Mouse (Mus musculus): ENCODE measurements around the gene Ankrd34c. TPM values are rescaled to one million over a fixed set of nuclear protein-coding genes. Genes with fewer than 3 reads are reported as not detected.
A peak's percentile ranks its signal among the peaks of the same experiment; 100 is the strongest.

The Ankrd34c gene
- not detected for total RNA-seq (2021)
- not detected in 2 replicates for polyA plus RNA-seq (2012; rRNA removed)
- long read RNA-seq: 0 reads

GRCm38 (mm10) chr9:89738295-89738694 lies at the start of gene Ankrd34c:
Ankrd34c (minus strand) TSS chr9:89738475.
- no peak within 1 kb of the TSS for H3K9ac ChIP-seq (ENCODE audit: low read depth, low read length)
- intact Hi-C loops (cut with DNase I): no loop called here
- no peak for DNase-seq
- no peak within 1 kb of the TSS for H3K4me3 ChIP-seq
- no peaks in the 10 kb centered on the region for H3K4me1 ChIP-seq (ENCODE audit: control insufficient read depth, insufficient read depth, low read length)
- no peaks in the 10 kb centered on the region for H3K79me2 ChIP-seq (replicated peaks; ENCODE audit: control insufficient read depth, insufficient read depth, low read length)
- 2% methylated on average over 8 of the region's 8 CpGs for WGBS
- H3K36me3 ChIP-seq (ENCODE audit: control insufficient read depth, insufficient read depth, low read length): no peaks in the 10 kb centered on the region
- H3K27me3 ChIP-seq (ENCODE audit: control insufficient read depth, insufficient read depth, low read length): peaks cover 3% of the 10 kb centered on the region; the same call in 1 of the 2 replicates
- no peak for TF ChIP-seq POLR2A (IDR thresholded peaks at IDR 0.05; ENCODE audit: insufficient read depth, low read depth, low read length)
- no peak for TF ChIP-seq CTCF (IDR thresholded peaks at IDR 0.05)
- H3K27ac ChIP-seq: no peak within 1 kb of the TSS

DNA sequence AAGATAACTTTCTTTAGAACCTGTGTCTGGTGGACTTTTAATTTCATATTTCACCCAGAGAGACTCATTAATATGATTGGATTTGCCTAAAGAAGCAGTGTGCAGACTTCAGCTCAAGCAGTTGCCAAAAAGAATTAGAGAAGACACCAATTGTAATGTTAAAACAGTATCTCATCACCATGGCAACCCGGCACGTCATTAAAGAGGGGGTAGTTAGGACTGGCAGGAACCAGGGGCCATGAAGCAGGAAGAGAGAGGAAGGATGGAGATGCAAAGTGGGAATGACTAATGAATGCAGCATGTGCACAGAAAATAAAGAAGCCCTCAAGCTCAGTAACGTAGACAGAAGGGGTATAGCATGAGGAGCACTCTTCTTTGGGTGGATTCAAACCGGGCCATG lies 49.3 kb upstream of the Ankrd34c start:
- H3K4me3 ChIP-seq: no peak overlapping the region
- no peaks in the 10 kb centered on the region for H3K4me1 ChIP-seq (ENCODE audit: control insufficient read depth, insufficient read depth, low read length)
- no peaks in the 10 kb centered on the region for H3K27me3 ChIP-seq (ENCODE audit: control insufficient read depth, insufficient read depth, low read length)
- no peaks in the 10 kb centered on the region for H3K79me2 ChIP-seq (replicated peaks; ENCODE audit: control insufficient read depth, insufficient read depth, low read length)
- no peak for TF ChIP-seq POLR2A (IDR thresholded peaks at IDR 0.05; ENCODE audit: insufficient read depth, low read depth, low read length)
- H3K9ac ChIP-seq (ENCODE audit: low read depth, low read length): no peak overlapping the region
- DNase-seq: no peak
- intact Hi-C loops (cut with DNase I): no loop called here
- no peaks in the 10 kb centered on the region for H3K36me3 ChIP-seq (ENCODE audit: control insufficient read depth, insufficient read depth, low read length)
- WGBS: 54% methylated on average over 4 of the region's 4 CpGs
- H3K27ac ChIP-seq: no peak overlapping the region

- intact Hi-C loops (cut with DNase I): no loop called here
- no peaks in the 10 kb centered on the region for H3K27me3 ChIP-seq (ENCODE audit: control insufficient read depth, insufficient read depth, low read length)
- H3K4me3 ChIP-seq: no peak overlapping the region
- TF ChIP-seq EP300 (IDR thresholded peaks at IDR 0.05; ENCODE audit: insufficient read depth, low read depth, low read length): no peak
- TF ChIP-seq CTCF (IDR thresholded peaks at IDR 0.05): no peak
- TF ChIP-seq POLR2A (IDR thresholded peaks at IDR 0.05; ENCODE audit: insufficient read depth, low read depth, low read length): no peak
- H3K79me2 ChIP-seq (replicated peaks; ENCODE audit: control insufficient read depth, insufficient read depth, low read length): no peaks in the 10 kb centered on the region
- H3K9ac ChIP-seq (ENCODE audit: low read depth, low read length): no peak overlapping the region
- DNase-seq: no peak
- H3K4me1 ChIP-seq (ENCODE audit: control insufficient read depth, insufficient read depth, low read length): no peaks in the 10 kb centered on the region
- H3K27ac ChIP-seq: no peak overlapping the region
- no peaks in the 10 kb centered on the region for H3K36me3 ChIP-seq (ENCODE audit: control insufficient read depth, insufficient read depth, low read length)
Observed at GRCm38 (mm10) chr9:89781395-89781927, 43.2 kb upstream of the Ankrd34c start.

DNA sequence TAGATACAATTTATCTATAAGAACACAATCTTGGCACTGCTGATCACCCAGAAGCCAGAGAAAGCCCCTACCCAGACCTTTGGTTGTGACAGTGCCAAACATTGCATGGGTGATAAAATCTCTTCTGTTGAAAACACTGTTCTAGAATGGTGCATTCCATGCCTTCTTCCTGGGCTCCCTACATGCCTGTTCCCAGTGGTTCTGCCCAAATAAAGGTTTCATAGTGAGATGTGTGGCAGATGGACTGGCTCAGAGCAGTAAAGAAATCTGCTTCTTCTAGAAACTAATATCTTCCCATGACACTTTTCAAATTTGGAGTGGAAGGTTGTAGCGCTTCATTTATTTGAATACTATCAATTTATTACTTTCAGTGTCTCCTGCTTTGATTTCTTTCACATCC lies 41.0 kb upstream of the Ankrd34c start:
- no peaks in the 10 kb centered on the region for H3K27me3 ChIP-seq (ENCODE audit: control insufficient read depth, insufficient read depth, low read length)
- H3K4me3 ChIP-seq: no peak overlapping the region
- H3K79me2 ChIP-seq (replicated peaks; ENCODE audit: control insufficient read depth, insufficient read depth, low read length): no peaks in the 10 kb centered on the region
- H3K36me3 ChIP-seq (ENCODE audit: control insufficient read depth, insufficient read depth, low read length): no peaks in the 10 kb centered on the region
- intact Hi-C loops (cut with DNase I): no loop called here
- no peak overlapping the region for H3K27ac ChIP-seq
- no peak for TF ChIP-seq POLR2A (IDR thresholded peaks at IDR 0.05; ENCODE audit: insufficient read depth, low read depth, low read length)
- no peak for TF ChIP-seq CTCF (IDR thresholded peaks at IDR 0.05)
- TF ChIP-seq EP300 (IDR thresholded peaks at IDR 0.05; ENCODE audit: insufficient read depth, low read depth, low read length): no peak
- DNase-seq: no peak
- H3K9ac ChIP-seq (ENCODE audit: low read depth, low read length): no peak overlapping the region
- WGBS: 97% methylated on average over 1 of the region's 1 CpGs
- H3K4me1 ChIP-seq (ENCODE audit: control insufficient read depth, insufficient read depth, low read length): peaks cover 1% of the 10 kb centered on the region; the same call in 1 of the 2 replicates

- peak; percentile 19 to 50 for DNase-seq
- H3K27me3 ChIP-seq (ENCODE audit: control insufficient read depth, insufficient read depth, low read length): no peaks in the 10 kb centered on the region
- intact Hi-C loops (cut with DNase I): no loop called here
Observed at GRCm38 (mm10) chr9:89771153-89771552, 32.9 kb upstream of the Ankrd34c start.

DNA sequence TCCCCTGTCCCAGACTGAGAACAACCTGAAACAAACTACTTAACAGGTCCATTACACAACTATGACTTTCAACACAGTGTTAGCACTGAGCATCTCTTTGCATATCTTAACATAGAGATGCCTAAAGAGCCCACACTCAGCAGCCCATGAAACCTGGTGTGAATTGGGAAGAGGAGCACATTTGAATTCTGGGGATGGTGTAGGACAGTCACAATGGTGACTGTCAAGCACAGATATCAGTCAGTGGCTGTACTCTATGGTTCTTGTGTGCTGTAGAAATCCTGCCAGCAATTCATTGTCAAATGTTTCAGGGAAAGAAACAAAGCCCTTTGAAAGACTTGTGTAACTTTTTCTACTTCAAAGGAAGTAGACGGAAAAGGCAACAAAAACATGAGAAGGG lies 23.7 kb upstream of the Ankrd34c start:
- TF ChIP-seq EP300 (IDR thresholded peaks at IDR 0.05; ENCODE audit: insufficient read depth, low read depth, low read length): no peak
- TF ChIP-seq CTCF (IDR thresholded peaks at IDR 0.05): no peak
- TF ChIP-seq POLR2A (IDR thresholded peaks at IDR 0.05; ENCODE audit: insufficient read depth, low read depth, low read length): no peak
- 63% methylated on average over 1 of the region's 1 CpGs for WGBS
- Histone ChIP-seq H3K27ac (no peak overlapping the region), H3K9ac (ENCODE audit: low read depth, low read length) (no peak overlapping the region), H3K27me3 (ENCODE audit: control insufficient read depth, insufficient read depth, low read length) (no peaks in the 10 kb centered on the region), H3K4me3 (no peak overlapping the region), H3K36me3 (ENCODE audit: control insufficient read depth, insufficient read depth, low read length) (no peaks in the 10 kb centered on the region), H3K79me2 (replicated peaks; ENCODE audit: control insufficient read depth, insufficient read depth, low read length) (no peaks in the 10 kb centered on the region), H3K4me1 (ENCODE audit: control insufficient read depth, insufficient read depth, low read length) (no peaks in the 10 kb centered on the region)
- DNase-seq: no peak
- intact Hi-C loops (cut with DNase I): no loop called here

More at GRCm38 (mm10) chr9:89771153-89771552, 32.9 kb upstream of the Ankrd34c start:
- H3K4me3 ChIP-seq: no peak overlapping the region
- no peaks in the 10 kb centered on the region for H3K36me3 ChIP-seq (ENCODE audit: control insufficient read depth, insufficient read depth, low read length)
- H3K4me1 ChIP-seq (ENCODE audit: control insufficient read depth, insufficient read depth, low read length): no peaks in the 10 kb centered on the region; the same call in 1 of the 2 replicates
- TF ChIP-seq POLR2A (IDR thresholded peaks at IDR 0.05; ENCODE audit: insufficient read depth, low read depth, low read length) (no peak), CTCF (IDR thresholded peaks at IDR 0.05) (no peak), EP300 (IDR thresholded peaks at IDR 0.05; ENCODE audit: insufficient read depth, low read depth, low read length) (no peak)
- no peak overlapping the region for H3K9ac ChIP-seq (ENCODE audit: low read depth, low read length)
- H3K79me2 ChIP-seq (replicated peaks; ENCODE audit: control insufficient read depth, insufficient read depth, low read length): no peaks in the 10 kb centered on the region
- H3K27ac ChIP-seq: peak overlapping the region; percentile 60
- 5% methylated on average over 1 of the region's 1 CpGs for WGBS
